Mouse (Mus musculus) hindbrain, postnatal 0 days (tissue): ENCODE results near the gene Zfp764. TPM values are rescaled to one million over a fixed set of nuclear protein-coding genes. Genes with fewer than 3 reads are reported as not detected.
"Not testable (repeated sequence)": the region's sequence is repeated elsewhere in the genome, so short reads cannot be mapped to it uniquely, and the experiment has no call there.

Source experiments
- ATAC-seq: fragments of 200-750 bp; cut with Nextera tagmentation; 2 replicates; pipeline ENCODE4 v1.8.0; 2017; ENCODE audit warnings: mild to moderate bottlenecking, moderate TSS enrichment, moderate library complexity
- DNase-seq: peaks from one replicate; pipeline ENCODE4 v3.0.0-alpha.2; 2015; ENCODE audit warnings: low spot score
- H3K27ac ChIP-seq: fragments of 300-500 bp; sonication (generic); 2 replicates; pipeline ENCODE4 v1.5.1; 2014; ENCODE audit warnings: mild to moderate bottlenecking
- H3K27me3 ChIP-seq: fragments of 300-500 bp; sonication (generic); 2 replicates; pipeline ENCODE4 v1.6.1; 2014; ENCODE audit warnings: low read length, mixed read lengths; ENCODE audit not compliant: insufficient read depth
- H3K36me3 ChIP-seq: fragments of 300-500 bp; sonication (generic); 2 replicates; pipeline ENCODE4 v1.6.1; 2014; ENCODE audit warnings: low read length, mixed read lengths; ENCODE audit not compliant: insufficient read depth
- H3K4me1 ChIP-seq: fragments of 300-500 bp; sonication (generic); 2 replicates; pipeline ENCODE4 v1.6.1; 2014; ENCODE audit warnings: antibody characterized with exemption, low read length, mixed read lengths; ENCODE audit not compliant: insufficient read depth
- H3K4me2 ChIP-seq: fragments of 300-500 bp; sonication (generic); 2 replicates; pipeline ENCODE4 v1.6.1; 2014; ENCODE audit warnings: low read depth, mild to moderate bottlenecking, low read length, moderate library complexity, mixed read lengths
- H3K4me3 ChIP-seq: fragments of 300-500 bp; sonication (generic); 2 replicates; pipeline ENCODE4 v1.5.1; 2014; ENCODE audit warnings: low read length
- H3K9ac ChIP-seq: fragments of 300-500 bp; sonication (generic); replicated peaks from 2 replicates; pipeline ENCODE4 v1.6.1; 2014; ENCODE audit warnings: mild to moderate bottlenecking, low read length, moderate library complexity, mixed read lengths
- H3K9me3 ChIP-seq: fragments of 300-500 bp; sonication (generic); 2 replicates; pipeline ENCODE4 v1.6.1; 2016; ENCODE audit warnings: low read length, mixed read lengths
- CTCF ChIP-seq: IDR thresholded peaks from 2 replicates; pipeline ENCODE4 v1.5.1; 2016; ENCODE audit warnings: antibody characterized with exemption, control low read depth, low read depth
- WGBS: fragments of 180-500 bp; shearing (Covaris S2); extraction: QIAGEN DNeasy Blood & Tissue Kit; methylation state at CpG from one replicate; pipeline ENCODE4 v1.1.7; 2014; 5-methylcytosine and 5-hydroxymethylcytosine counted together
- polyA plus RNA-seq: library from polyadenylated mRNA; unstranded; fragments of >200 nt; fragmentation: Nextera tagmentation; extraction: Ambion mirVana; gene quantifications from 2 replicates; pipeline ENCODE4 v1.2.1, GENCODE M21; 2015
- total RNA-seq: library from RNA; depleted of rRNA; stranded (reverse); fragments of >200 nt; gene quantifications from 2 replicates; pipeline ENCODE4 v1.2.3, GENCODE M21; 2014; rRNA removed

Zfp764 gene
- total RNA-seq (4.0 and 5.0 TPM in 2 replicates), polyA plus RNA-seq (2.7 and 3.0 TPM in 2 replicates)

- peak; percentile 88 for TF ChIP-seq CTCF
- H3K4me3 ChIP-seq = peak within 1 kb of the TSS; percentile 46
- H3K27ac ChIP-seq = peak within 1 kb of the TSS; percentile 82
- DNase-seq (peak; percentile 93), ATAC-seq (peak; percentile 92)
- H3K36me3 ChIP-seq, H3K9me3 ChIP-seq, H3K4me1 ChIP-seq, H3K27me3 ChIP-seq: not testable (repeated sequence)
- 7% methylated on average over 40 of the region's 40 CpGs for WGBS
- H3K4me2 ChIP-seq = peak within 1 kb of the TSS; percentile 72
- peak within 1 kb of the TSS; percentile 65 for H3K9ac ChIP-seq
Observed at GRCm38 (mm10) chr7:127406002-127406987, at the start of gene Zfp764. Gene Zfp764 (minus strand): TSS chr7:127406822.

GRCm38 (mm10) chr7:127454905-127455304 is 48.3 kb upstream of the Zfp764 start:
- WGBS = 97% methylated on average over 7 of the region's 7 CpGs
- Histone ChIP-seq H3K4me2 (no peak overlapping the region), H3K9ac (no peak overlapping the region), H3K4me3 (no peak overlapping the region), H3K27me3 (no peaks in the 10 kb centered on the region), H3K27ac (no peak overlapping the region), H3K9me3 (no peaks in the 10 kb centered on the region), H3K4me1 (peaks cover 13% of the 10 kb centered on the region), H3K36me3 (no peaks in the 10 kb centered on the region; the same call in 1 of the 2 replicates)
- no peak for TF ChIP-seq CTCF
- DNase-seq = no peak
- no peak for ATAC-seq

GRCm38 (mm10) chr7:127453056-127453455 is 46.4 kb upstream of the Zfp764 start:
- 97% methylated on average over 2 of the region's 2 CpGs for WGBS
- Histone ChIP-seq H3K36me3 (no peaks in the 10 kb centered on the region; the same call in 1 of the 2 replicates), H3K27me3 (no peaks in the 10 kb centered on the region), H3K4me3 (no peak overlapping the region), H3K9me3 (no peaks in the 10 kb centered on the region), H3K4me2 (no peak overlapping the region), H3K27ac (no peak overlapping the region), H3K4me1 (peaks cover 19% of the 10 kb centered on the region), H3K9ac (no peak overlapping the region)
- TF ChIP-seq CTCF = no peak
- ATAC-seq (no peak), DNase-seq (no peak)

- no peak for TF ChIP-seq CTCF
- no peak for DNase-seq
- WGBS = 80% methylated on average over 7 of the region's 7 CpGs
- H3K4me1 ChIP-seq = peaks cover 19% of the 10 kb centered on the region
- peak overlapping the region; percentile 77 for H3K4me3 ChIP-seq
- H3K9me3 ChIP-seq = no peaks in the 10 kb centered on the region
- H3K27me3 ChIP-seq = no peaks in the 10 kb centered on the region
- no peak for ATAC-seq
- no peak overlapping the region for H3K27ac ChIP-seq
- peak overlapping the region; percentile 83 for H3K9ac ChIP-seq
- H3K4me2 ChIP-seq = peak overlapping the region; percentile 92
- peaks cover 4% of the 10 kb centered on the region for H3K36me3 ChIP-seq
Observed at GRCm38 (mm10) chr7:127449966-127450365, 43.3 kb upstream of the Zfp764 start.

GRCm38 (mm10) chr7:127448521-127449300 is 42.1 kb upstream of the Zfp764 start, which contains the start of gene Zfp689:
Gene Zfp689 (minus strand): TSS chr7:127449158.
- peaks cover 15% of the 10 kb centered on the region; the same call in 1 of the 2 replicates for H3K36me3 ChIP-seq

DNA sequence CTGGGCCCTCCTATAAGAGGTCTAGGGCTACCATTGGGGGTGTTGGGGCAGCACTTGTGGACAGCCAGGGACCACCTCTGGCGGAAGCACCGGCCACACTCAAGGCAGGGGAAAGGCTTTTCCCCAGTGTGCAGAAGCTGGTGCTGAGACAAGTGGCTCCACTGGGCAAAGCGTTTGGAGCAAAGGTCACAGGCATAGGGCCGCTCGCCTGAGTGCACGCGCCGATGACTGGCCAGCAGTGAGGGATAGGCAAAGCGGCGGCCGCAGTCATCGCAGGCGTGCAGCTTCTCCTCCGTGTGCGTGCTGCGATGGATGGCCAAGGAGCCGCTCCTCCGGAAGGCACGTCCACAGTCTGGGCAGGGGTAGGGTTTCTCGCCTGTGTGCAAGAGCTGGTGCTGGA is 37.4 kb upstream of the Zfp764 start:
- Histone ChIP-seq H3K9ac (no peak overlapping the region), H3K27me3 (no peaks in the 10 kb centered on the region), H3K4me2 (no peak overlapping the region), H3K27ac (no peak overlapping the region), H3K4me3 (no peak overlapping the region), H3K36me3 (peaks cover 22% of the 10 kb centered on the region; the same call in 1 of the 2 replicates), H3K4me1 (no peaks in the 10 kb centered on the region), H3K9me3 (no peaks in the 10 kb centered on the region)
- ATAC-seq = no peak
- TF ChIP-seq CTCF = no peak
- 90% methylated on average over 20 of the region's 20 CpGs for WGBS
- DNase-seq = no peak

More at GRCm38 (mm10) chr7:127448521-127449300, 42.1 kb upstream of the Zfp764 start, which contains the start of gene Zfp689:
- peak; percentile 11 for TF ChIP-seq CTCF
- no peaks in the 10 kb centered on the region for H3K27me3 ChIP-seq
- H3K4me1 ChIP-seq = peaks cover 19% of the 10 kb centered on the region
- H3K27ac ChIP-seq = peak within 1 kb of the TSS; percentile 92
- ATAC-seq (peak; percentile 94), DNase-seq (peak; percentile 98)
- H3K9me3 ChIP-seq = no peaks in the 10 kb centered on the region
- H3K4me2 ChIP-seq = peak within 1 kb of the TSS; percentile 92
- under 1% methylated on average over 54 of the region's 54 CpGs for WGBS
- peak within 1 kb of the TSS; percentile 83 for H3K9ac ChIP-seq
- peak within 1 kb of the TSS; percentile 77 for H3K4me3 ChIP-seq
